Mouse (Mus musculus) testis, adult 2 months (tissue): ENCODE results near the gene Fcgrt.
A peak's percentile ranks its signal among the peaks of the same experiment; 100 is the strongest.

Source experiments
- CTCF ChIP-seq: fragments of 200-500 bp; IDR thresholded peaks from 2 replicates; pipeline ENCODE4 v1.5.1; 2012; ENCODE audit warnings: low read depth, mild to moderate bottlenecking, inconsistent platforms, low read length, moderate library complexity; ENCODE audit not compliant: control insufficient read depth, insufficient read depth, insufficient replicate concordance
- POLR2A ChIP-seq: fragments of 200-500 bp; IDR thresholded peaks from 2 replicates; pipeline ENCODE4 v1.6.1; 2012; ENCODE audit warnings: low read depth, mild to moderate bottlenecking, inconsistent platforms, low read length, moderate library complexity; ENCODE audit not compliant: control insufficient read depth

DNA sequence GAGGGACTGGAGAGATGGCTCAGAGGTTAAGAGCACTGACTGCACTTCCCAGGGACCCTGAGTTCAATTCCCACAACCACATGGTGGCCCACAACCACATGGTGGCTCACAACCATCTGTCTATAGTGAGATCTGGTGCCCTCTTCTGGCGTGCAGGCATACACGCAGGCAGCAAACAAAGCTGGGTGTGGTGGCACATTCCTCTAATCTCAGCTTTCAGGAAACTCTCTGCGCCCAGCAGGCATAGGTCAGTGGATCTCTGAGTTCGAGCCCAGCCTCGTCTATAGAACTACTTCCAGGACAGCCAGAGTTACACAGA, 35.7 kb downstream of the Fcgrt start:
- TF ChIP-seq CTCF (peak; percentile 59; the same call in 1 of the 2 replicates), POLR2A (no peak)
